Mouse (Mus musculus) thymus, adult 2 months (tissue): ENCODE data around the gene Nphp3.

Experiments used
- CTCF ChIP-seq: fragments of 200-500 bp; IDR thresholded peaks from 2 replicates; pipeline ENCODE4 v1.5.1; 2012; ENCODE audit warnings: mild to moderate bottlenecking, control low read depth, low read length, moderate library complexity, borderline replicate concordance; ENCODE audit not compliant: control insufficient read depth, poor library complexity, insufficient read depth; ENCODE audit errors: extremely low read depth
- POLR2A ChIP-seq: fragments of 200-500 bp; IDR thresholded peaks from 2 replicates; pipeline ENCODE4 v1.6.1; 2012; ENCODE audit warnings: mild to moderate bottlenecking, low read length, control low read depth, moderate library complexity; ENCODE audit not compliant: control insufficient read depth, poor library complexity, insufficient read depth; ENCODE audit errors: extremely low read depth

DNA sequence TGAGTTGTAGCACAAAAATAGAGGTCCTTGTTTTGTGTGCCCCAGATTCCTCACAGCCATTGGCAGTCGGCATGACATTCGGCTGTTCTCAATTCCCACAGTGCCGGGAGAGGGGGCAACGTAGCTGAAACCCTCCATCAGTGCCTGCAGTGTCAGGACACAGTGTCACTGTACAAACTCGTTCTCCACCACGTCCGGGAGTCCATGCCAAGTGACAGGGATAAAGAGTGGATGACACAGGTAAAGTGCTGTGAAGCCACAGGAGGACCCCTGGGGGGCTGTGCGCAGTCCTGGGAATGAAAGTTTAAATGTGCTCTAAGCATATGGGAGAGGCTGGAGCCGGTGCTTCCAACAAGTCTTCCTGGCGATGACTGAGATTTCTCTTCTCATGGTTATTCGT lies 27.5 kb downstream of the Nphp3 start:
- TF ChIP-seq POLR2A = no peak
- TF ChIP-seq CTCF = no peak
